Mouse (Mus musculus) lung, embryonic 15.5 days (tissue): ENCODE data around the gene Dlgap4. TPM values are rescaled to one million over a fixed set of nuclear protein-coding genes. Genes with fewer than 3 reads are reported as not detected.

ENCODE experiments used
- ATAC-seq: fragments of 200-750 bp; cut with Nextera tagmentation; 2 replicates; pipeline ENCODE4 v1.8.0; 2017; ENCODE audit warnings: moderate number of reproducible peaks, borderline replicate concordance; ENCODE audit not compliant: low FRiP score, low TSS enrichment; ENCODE audit errors: extremely low read depth
- H3K27ac ChIP-seq: fragments of 300-500 bp; sonication (generic); 2 replicates; pipeline ENCODE4 v1.5.1; 2015; ENCODE audit warnings: moderate library complexity, mild to moderate bottlenecking, inconsistent platforms
- H3K27me3 ChIP-seq: fragments of 300-500 bp; sonication (generic); 2 replicates; pipeline ENCODE4 v1.6.1; 2015; ENCODE audit warnings: inconsistent platforms
- H3K36me3 ChIP-seq: fragments of 300-500 bp; sonication (generic); 2 replicates; pipeline ENCODE4 v1.6.1; 2015; ENCODE audit warnings: inconsistent platforms
- H3K4me1 ChIP-seq: fragments of 300-500 bp; sonication (generic); 2 replicates; pipeline ENCODE4 v1.6.1; 2015; ENCODE audit warnings: inconsistent platforms
- H3K4me2 ChIP-seq: fragments of 300-500 bp; sonication (generic); 2 replicates; pipeline ENCODE4 v1.6.1; 2015; ENCODE audit warnings: inconsistent platforms, mild to moderate bottlenecking, moderate library complexity
- H3K4me3 ChIP-seq: fragments of 300-500 bp; sonication (generic); 2 replicates; pipeline ENCODE4 v1.5.1; 2015; ENCODE audit warnings: mild to moderate bottlenecking, inconsistent platforms
- H3K9ac ChIP-seq: fragments of 300-500 bp; sonication (generic); 2 replicates; pipeline ENCODE4 v1.6.1; 2015; ENCODE audit warnings: inconsistent platforms
- H3K9me3 ChIP-seq: fragments of 300-500 bp; sonication (generic); 2 replicates; pipeline ENCODE4 v1.6.1; 2016; ENCODE audit warnings: inconsistent platforms
- WGBS: fragments of 180-500 bp; shearing (Covaris S2); methylation state at CpG from one replicate; pipeline ENCODE4 v1.1.7; 2015; 5-methylcytosine and 5-hydroxymethylcytosine counted together
- polyA plus RNA-seq: library from polyadenylated mRNA; unstranded; fragments of >200 nt; fragmentation: Nextera tagmentation; extraction: Ambion mirVana; gene quantifications from 2 replicates; pipeline ENCODE4 v1.2.1, GENCODE M21; 2015

The Dlgap4 gene
- polyA plus RNA-seq, 1 experiment from 2014 or later = 67.9 TPM

GRCm38 (mm10) chr2:156589481-156589880 lies 24.0 kb upstream of the Dlgap4 start:
- no peak overlapping the region for H3K27ac ChIP-seq
- H3K9me3 ChIP-seq = no peaks in the 10 kb centered on the region
- WGBS = 90% methylated on average over 9 of the region's 9 CpGs
- no peaks in the 10 kb centered on the region for H3K4me1 ChIP-seq
- H3K4me3 ChIP-seq = no peak overlapping the region
- no peaks in the 10 kb centered on the region for H3K36me3 ChIP-seq
- ATAC-seq = no peak
- no peak overlapping the region for H3K4me2 ChIP-seq
- H3K27me3 ChIP-seq = no peaks in the 10 kb centered on the region; the same call in 1 of the 2 replicates
- no peak overlapping the region for H3K9ac ChIP-seq

GRCm38 (mm10) chr2:156594987-156595490 lies 18.5 kb upstream of the Dlgap4 start:
- no peaks in the 10 kb centered on the region for H3K36me3 ChIP-seq
- H3K4me1 ChIP-seq = no peaks in the 10 kb centered on the region
- H3K9ac ChIP-seq = no peak overlapping the region
- WGBS = 58% methylated on average over 15 of the region's 15 CpGs
- no peaks in the 10 kb centered on the region for H3K27me3 ChIP-seq
- H3K9me3 ChIP-seq = no peaks in the 10 kb centered on the region
- no peak overlapping the region for H3K4me3 ChIP-seq
- ATAC-seq = no peak
- H3K4me2 ChIP-seq = no peak overlapping the region
- H3K27ac ChIP-seq = no peak overlapping the region

- H3K27ac ChIP-seq = no peak overlapping the region
- H3K9ac ChIP-seq = no peak overlapping the region
- WGBS = 73% methylated on average over 7 of the region's 7 CpGs
- H3K4me1 ChIP-seq = no peaks in the 10 kb centered on the region
- ATAC-seq = no peak
- H3K4me2 ChIP-seq = no peak overlapping the region
- H3K27me3 ChIP-seq = no peaks in the 10 kb centered on the region; the same call in 1 of the 2 replicates
- H3K36me3 ChIP-seq = no peaks in the 10 kb centered on the region
- H3K9me3 ChIP-seq = no peaks in the 10 kb centered on the region
- no peak overlapping the region for H3K4me3 ChIP-seq
Measured at GRCm38 (mm10) chr2:156602581-156602980, 10.9 kb upstream of the Dlgap4 start.

- no peak overlapping the region for H3K4me2 ChIP-seq
- no peaks in the 10 kb centered on the region for H3K36me3 ChIP-seq
- no peak for ATAC-seq
- no peak overlapping the region for H3K9ac ChIP-seq
- H3K27ac ChIP-seq = no peak overlapping the region
- peaks cover 6% of the 10 kb centered on the region; the same call in 1 of the 2 replicates for H3K27me3 ChIP-seq
- 76% methylated on average over 9 of the region's 9 CpGs for WGBS
- H3K9me3 ChIP-seq = no peaks in the 10 kb centered on the region
- H3K4me3 ChIP-seq = no peak overlapping the region
- no peaks in the 10 kb centered on the region for H3K4me1 ChIP-seq
Measured at GRCm38 (mm10) chr2:156603671-156604070, 9.8 kb upstream of the Dlgap4 start.

GRCm38 (mm10) chr2:156605144-156605543 lies 8.4 kb upstream of the Dlgap4 start:
- Histone ChIP-seq H3K4me1 (no peaks in the 10 kb centered on the region), H3K9me3 (no peaks in the 10 kb centered on the region), H3K4me3 (no peak overlapping the region), H3K4me2 (no peak overlapping the region), H3K9ac (no peak overlapping the region), H3K27ac (no peak overlapping the region), H3K36me3 (no peaks in the 10 kb centered on the region), H3K27me3 (peaks cover 19% of the 10 kb centered on the region)
- no peak for ATAC-seq
- WGBS = 47% methylated on average over 3 of the region's 3 CpGs

GRCm38 (mm10) chr2:156605971-156606370 lies 7.5 kb upstream of the Dlgap4 start:
- peaks cover 26% of the 10 kb centered on the region for H3K27me3 ChIP-seq
- no peak overlapping the region for H3K4me3 ChIP-seq
- no peak for ATAC-seq
- no peaks in the 10 kb centered on the region for H3K4me1 ChIP-seq
- no peak overlapping the region for H3K9ac ChIP-seq
- no peak overlapping the region for H3K4me2 ChIP-seq
- 65% methylated on average over 5 of the region's 5 CpGs for WGBS
- no peaks in the 10 kb centered on the region for H3K9me3 ChIP-seq
- H3K36me3 ChIP-seq = no peaks in the 10 kb centered on the region
- H3K27ac ChIP-seq = no peak overlapping the region

- H3K9ac ChIP-seq = peak overlapping the region; percentile 42
- peaks cover 88% of the 10 kb centered on the region for H3K27me3 ChIP-seq
- H3K4me3 ChIP-seq = peak overlapping the region; percentile 57
- no peak overlapping the region for H3K27ac ChIP-seq
- H3K36me3 ChIP-seq = no peaks in the 10 kb centered on the region
- WGBS = under 1% methylated on average over 28 of the region's 41 CpGs
- H3K4me1 ChIP-seq = peaks cover 24% of the 10 kb centered on the region
- ATAC-seq = peak; percentile 15; the same call in 1 of the 2 replicates
- peak overlapping the region; percentile 92 for H3K4me2 ChIP-seq
- H3K9me3 ChIP-seq = no peaks in the 10 kb centered on the region
Measured at GRCm38 (mm10) chr2:156613081-156613540, 394 bp upstream of the Dlgap4 start.

- H3K27ac ChIP-seq = no peak overlapping the region
- peaks cover 24% of the 10 kb centered on the region for H3K4me1 ChIP-seq
- no peaks in the 10 kb centered on the region for H3K9me3 ChIP-seq
- peaks cover 93% of the 10 kb centered on the region for H3K27me3 ChIP-seq
- H3K36me3 ChIP-seq = no peaks in the 10 kb centered on the region
- peak overlapping the region; percentile 92 for H3K4me2 ChIP-seq
- no peak for ATAC-seq
- peak overlapping the region; percentile 57 for H3K4me3 ChIP-seq
- H3K9ac ChIP-seq = peak overlapping the region; percentile 42
- 1% methylated on average over 18 of the region's 18 CpGs for WGBS
Measured at GRCm38 (mm10) chr2:156614258-156614556, 702 bp downstream of the Dlgap4 start.

GRCm38 (mm10) chr2:156614661-156615654 lies 1.5 kb downstream of the Dlgap4 start:
- no peak for ATAC-seq
- Histone ChIP-seq H3K27ac (no peak overlapping the region), H3K4me1 (peaks cover 24% of the 10 kb centered on the region), H3K9me3 (no peaks in the 10 kb centered on the region), H3K27me3 (peaks cover 86% of the 10 kb centered on the region), H3K36me3 (no peaks in the 10 kb centered on the region), H3K4me2 (peak overlapping the region; percentile 92), H3K4me3 (peak overlapping the region; percentile 57), H3K9ac (no peak overlapping the region)
- WGBS = 9% methylated on average over 31 of the region's 31 CpGs

- H3K4me1 ChIP-seq = peaks cover 24% of the 10 kb centered on the region
- H3K27ac ChIP-seq = no peak overlapping the region
- H3K9ac ChIP-seq = no peak overlapping the region
- no peak overlapping the region for H3K4me2 ChIP-seq
- H3K36me3 ChIP-seq = no peaks in the 10 kb centered on the region
- H3K4me3 ChIP-seq = no peak overlapping the region
- WGBS = 70% methylated on average over 7 of the region's 7 CpGs
- peaks cover 72% of the 10 kb centered on the region for H3K27me3 ChIP-seq
- no peak for ATAC-seq
- H3K9me3 ChIP-seq = no peaks in the 10 kb centered on the region
Measured at GRCm38 (mm10) chr2:156616513-156616912, 3.0 kb downstream of the Dlgap4 start.

- H3K9ac ChIP-seq = no peak overlapping the region
- peaks cover 24% of the 10 kb centered on the region for H3K4me1 ChIP-seq
- WGBS = 28% methylated on average over 11 of the region's 11 CpGs
- no peak overlapping the region for H3K4me2 ChIP-seq
- no peak overlapping the region for H3K27ac ChIP-seq
- H3K36me3 ChIP-seq = no peaks in the 10 kb centered on the region
- peaks cover 66% of the 10 kb centered on the region for H3K27me3 ChIP-seq
- H3K9me3 ChIP-seq = no peaks in the 10 kb centered on the region
- no peak for ATAC-seq
- no peak overlapping the region for H3K4me3 ChIP-seq
Measured at GRCm38 (mm10) chr2:156617536-156617935, 4.0 kb downstream of the Dlgap4 start.

- no peak for ATAC-seq
- Histone ChIP-seq H3K9ac (no peak overlapping the region), H3K9me3 (no peaks in the 10 kb centered on the region), H3K36me3 (no peaks in the 10 kb centered on the region), H3K27ac (no peak overlapping the region), H3K4me1 (0 out of 2 replicates have a peak, but pooled peaks cover 3% of the 10 kb centered on the region), H3K4me3 (no peak overlapping the region), H3K27me3 (peaks cover 32% of the 10 kb centered on the region), H3K4me2 (no peak overlapping the region)
- 53% methylated on average over 8 of the region's 8 CpGs for WGBS
Measured at GRCm38 (mm10) chr2:156620874-156621273, 7.4 kb downstream of the Dlgap4 start.
